Mouse (Mus musculus) heart, embryonic 16.5 days (tissue): Measurements from ENCODE around the gene Zfp644. TPM values are rescaled to one million over a fixed set of nuclear protein-coding genes. Genes with fewer than 3 reads are reported as not detected.

Source experiments
- ATAC-seq: fragments of 200-750 bp; cut with Nextera tagmentation; replicated peaks from 2 replicates; pipeline ENCODE4 v1.8.0; 2017; ENCODE audit warnings: moderate number of reproducible peaks; ENCODE audit not compliant: insufficient read depth, low FRiP score; ENCODE audit errors: extremely low read depth
- H3K27ac ChIP-seq: fragments of 300-500 bp; sonication (generic); 2 replicates; pipeline ENCODE4 v1.5.1; 2014; ENCODE audit warnings: mild to moderate bottlenecking, low read length, control low read depth, moderate library complexity
- H3K27me3 ChIP-seq: fragments of 300-500 bp; sonication (generic); 2 replicates; pipeline ENCODE4 v1.6.1; 2014; ENCODE audit warnings: low read length, mixed read lengths; ENCODE audit not compliant: control insufficient read depth, insufficient read depth
- H3K36me3 ChIP-seq: fragments of 300-500 bp; sonication (generic); 2 replicates; pipeline ENCODE4 v1.6.1; 2014; ENCODE audit not compliant: control insufficient read depth, insufficient read depth
- H3K4me1 ChIP-seq: fragments of 300-500 bp; sonication (generic); 2 replicates; pipeline ENCODE4 v1.6.1; 2014; ENCODE audit warnings: low read length, mixed read lengths; ENCODE audit not compliant: control insufficient read depth, insufficient read depth
- H3K4me2 ChIP-seq: fragments of 300-500 bp; sonication (generic); 2 replicates; pipeline ENCODE4 v1.6.1; 2014; ENCODE audit warnings: low read depth, mild to moderate bottlenecking, control low read depth, low read length
- H3K4me3 ChIP-seq: fragments of 300-500 bp; sonication (generic); 2 replicates; pipeline ENCODE4 v1.5.1; 2014; ENCODE audit warnings: mild to moderate bottlenecking, control low read depth, low read length
- H3K9ac ChIP-seq: fragments of 300-500 bp; sonication (generic); 2 replicates; pipeline ENCODE4 v1.6.1; 2014; ENCODE audit warnings: low read length, control low read depth
- H3K9me3 ChIP-seq: fragments of 300-500 bp; sonication (generic); replicated peaks from 2 replicates; pipeline ENCODE4 v1.6.1; 2016; ENCODE audit warnings: low read length; ENCODE audit not compliant: control insufficient read depth
- WGBS: fragments of 180-500 bp; shearing (Covaris S2); extraction: QIAGEN DNeasy Blood & Tissue Kit; methylation state at CpG from one replicate; pipeline ENCODE4 v1.1.7; 2014; 5-methylcytosine and 5-hydroxymethylcytosine counted together
- polyA plus RNA-seq: library from polyadenylated mRNA; unstranded; fragments of >200 nt; fragmentation: Nextera tagmentation; extraction: Ambion mirVana; gene quantifications from 2 replicates; pipeline ENCODE4 v1.2.1, GENCODE M21; 2015

Gene Zfp644
- polyA plus RNA-seq, 1 experiment from 2014 or later, result 35.8 TPM

DNA sequence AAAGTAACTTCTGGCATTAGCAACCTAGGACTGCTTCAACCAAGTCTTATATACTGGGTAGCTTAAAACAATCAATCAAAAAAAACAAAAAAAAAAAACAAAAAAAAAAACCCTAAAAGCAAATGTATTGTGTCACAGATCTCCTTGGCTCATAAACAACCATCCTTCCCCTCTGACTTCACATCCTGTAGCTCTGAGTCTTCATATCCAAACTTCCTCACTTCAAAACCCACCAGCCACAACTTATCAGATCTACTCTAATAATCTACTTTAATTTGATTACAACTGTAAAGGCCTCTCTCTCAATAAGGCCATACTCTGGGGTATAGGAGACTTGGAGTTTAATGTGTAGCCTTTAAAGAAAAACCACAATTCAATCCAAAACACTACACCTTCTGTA, 47.1 kb downstream of the Zfp644 start:
- H3K9ac ChIP-seq, result no peak overlapping the region
- ATAC-seq, result no peak
- H3K4me3 ChIP-seq, result no peak overlapping the region
- H3K4me2 ChIP-seq, result no peak overlapping the region
- H3K36me3 ChIP-seq, result peaks cover 4% of the 10 kb centered on the region; the same call in 1 of the 2 replicates
- no peaks in the 10 kb centered on the region for H3K27me3 ChIP-seq
- H3K27ac ChIP-seq, result no peak overlapping the region
- H3K9me3 ChIP-seq, result 0 out of 2 replicates have a peak, but pooled peaks cover 2% of the 10 kb centered on the region
- H3K4me1 ChIP-seq, result no peaks in the 10 kb centered on the region

DNA sequence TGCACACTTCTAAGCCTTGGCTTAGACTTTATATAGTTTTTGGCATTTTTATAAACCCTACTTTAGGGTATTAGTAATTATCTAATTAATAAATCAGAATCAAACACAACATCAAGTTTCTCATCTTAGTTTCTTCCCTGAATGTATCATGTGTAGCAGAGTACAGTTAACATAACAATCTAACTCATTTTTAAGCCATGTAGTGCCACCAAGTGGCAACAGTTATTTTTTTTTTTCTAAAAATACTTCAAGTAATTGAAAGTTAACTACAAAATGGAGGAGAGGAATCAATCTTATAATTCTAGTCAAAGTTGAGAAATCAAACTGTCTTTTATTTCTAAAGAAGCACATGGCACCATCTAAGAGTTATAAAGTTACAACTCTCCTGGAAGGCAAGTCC, 47.6 kb downstream of the Zfp644 start:
- Histone ChIP-seq H3K27me3 (no peaks in the 10 kb centered on the region), H3K9ac (no peak overlapping the region), H3K4me2 (no peak overlapping the region), H3K27ac (no peak overlapping the region), H3K4me3 (no peak overlapping the region), H3K36me3 (no peaks in the 10 kb centered on the region), H3K4me1 (no peaks in the 10 kb centered on the region), H3K9me3 (no peaks in the 10 kb centered on the region)
- no peak for ATAC-seq

DNA sequence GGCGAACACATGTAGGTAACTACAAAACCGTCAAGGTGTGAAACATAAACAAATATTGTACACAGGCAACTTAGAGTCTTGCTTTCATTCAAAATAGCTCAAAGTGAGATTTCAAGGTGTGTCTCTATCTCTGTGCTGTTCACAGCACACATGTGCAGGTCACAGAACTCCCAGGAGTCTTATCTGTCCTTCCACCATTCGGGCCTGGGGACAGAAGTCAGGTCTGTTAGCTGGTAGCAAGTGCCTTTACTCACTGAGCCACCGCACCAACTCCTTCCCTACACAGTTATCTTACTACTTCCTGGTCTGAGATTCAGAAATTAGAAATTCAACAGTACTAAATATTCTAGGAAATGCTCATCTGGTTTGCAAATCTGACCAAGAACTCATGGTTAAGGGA, 53.7 kb downstream of the Zfp644 start:
- H3K36me3 ChIP-seq, result no peaks in the 10 kb centered on the region
- no peaks in the 10 kb centered on the region for H3K9me3 ChIP-seq
- H3K4me3 ChIP-seq, result no peak overlapping the region
- H3K9ac ChIP-seq, result no peak overlapping the region
- ATAC-seq, result no peak
- no peaks in the 10 kb centered on the region for H3K27me3 ChIP-seq
- 84% methylated on average over 4 of the region's 4 CpGs for WGBS
- H3K4me2 ChIP-seq, result no peak overlapping the region
- H3K4me1 ChIP-seq, result peaks cover 2% of the 10 kb centered on the region
- H3K27ac ChIP-seq, result no peak overlapping the region

DNA sequence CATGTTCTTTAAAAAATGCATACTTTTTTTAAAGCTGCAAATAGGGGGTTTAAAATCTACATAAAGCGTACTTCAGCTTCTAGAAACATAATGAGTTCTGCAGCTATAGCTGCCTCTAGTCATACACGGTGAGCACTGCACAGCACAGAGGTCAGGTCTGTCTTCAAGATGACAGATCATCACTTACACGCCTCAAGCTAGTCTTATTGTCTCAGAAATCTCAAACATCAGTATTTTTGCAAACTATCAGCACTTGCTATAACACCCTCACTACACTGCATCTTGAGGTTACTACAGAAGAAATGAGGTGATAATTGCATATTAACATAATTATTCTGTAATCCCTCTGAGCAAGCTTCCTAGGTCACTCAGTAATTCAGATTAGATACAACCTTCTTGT, 55.2 kb downstream of the Zfp644 start:
- Histone ChIP-seq H3K36me3 (peaks cover 12% of the 10 kb centered on the region), H3K4me3 (no peak overlapping the region), H3K9ac (no peak overlapping the region), H3K27me3 (no peaks in the 10 kb centered on the region), H3K4me2 (no peak overlapping the region), H3K9me3 (no peaks in the 10 kb centered on the region), H3K27ac (no peak overlapping the region), H3K4me1 (peaks cover 2% of the 10 kb centered on the region)
- no peak for ATAC-seq
- 80% methylated on average over 3 of the region's 3 CpGs for WGBS

DNA sequence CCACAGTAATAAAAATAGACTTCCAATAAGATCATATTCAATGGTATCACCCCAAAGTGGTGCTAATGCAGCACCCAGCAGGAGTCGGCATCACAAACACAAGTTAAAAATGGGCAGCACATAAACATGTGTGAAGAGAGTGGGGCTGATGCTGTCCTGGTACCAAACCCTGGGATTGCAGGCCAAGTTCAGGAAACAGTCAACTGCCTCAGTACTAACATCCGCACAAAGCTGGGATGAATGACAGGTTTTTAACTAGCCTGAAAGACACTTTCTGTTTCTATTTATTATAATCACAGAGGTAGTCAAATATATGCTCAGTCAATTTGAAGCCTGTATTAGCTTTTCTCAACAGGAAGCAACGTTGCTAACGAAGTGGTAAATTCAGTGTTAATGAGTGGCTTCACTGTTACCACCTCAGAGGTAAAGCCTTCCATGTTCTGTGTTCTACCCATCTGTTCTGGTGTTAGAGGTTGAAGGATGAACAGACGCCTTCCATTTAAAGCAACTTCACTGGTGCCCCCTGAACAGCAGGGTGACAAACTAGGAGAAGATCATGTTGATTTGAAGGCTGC, 56.8 kb downstream of the Zfp644 start:
- Histone ChIP-seq H3K27me3 (no peaks in the 10 kb centered on the region), H3K4me2 (no peak overlapping the region), H3K9ac (no peak overlapping the region), H3K4me3 (no peak overlapping the region), H3K4me1 (peaks cover 2% of the 10 kb centered on the region), H3K9me3 (no peaks in the 10 kb centered on the region), H3K36me3 (peaks cover 27% of the 10 kb centered on the region), H3K27ac (no peak overlapping the region)
- ATAC-seq, result no peak
- WGBS, result 72% methylated on average over 5 of the region's 5 CpGs

DNA sequence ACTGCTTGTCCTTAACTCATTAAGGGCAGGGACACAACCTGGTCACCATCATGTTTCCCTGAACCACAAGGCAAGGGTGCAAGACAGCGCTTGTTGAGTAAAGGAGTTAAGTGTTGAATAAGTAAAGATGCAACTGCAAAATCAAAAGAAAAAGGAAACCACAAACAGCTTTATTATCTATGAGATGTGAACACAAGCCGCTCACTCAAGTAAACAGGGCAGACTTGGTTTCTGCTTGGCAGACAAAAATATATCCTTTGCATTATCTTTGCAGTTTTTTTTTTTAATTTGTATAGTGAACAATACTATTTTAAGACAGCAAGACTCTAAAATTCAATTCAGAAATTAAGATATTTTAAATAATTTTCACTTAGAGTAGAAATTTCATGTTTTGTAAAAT, 57.5 kb downstream of the Zfp644 start:
- Histone ChIP-seq H3K36me3 (peaks cover 30% of the 10 kb centered on the region), H3K4me3 (no peak overlapping the region), H3K9me3 (no peaks in the 10 kb centered on the region), H3K4me2 (no peak overlapping the region), H3K27me3 (no peaks in the 10 kb centered on the region), H3K27ac (no peak overlapping the region), H3K4me1 (peaks cover 2% of the 10 kb centered on the region), H3K9ac (no peak overlapping the region)
- WGBS, result 89% methylated on average over 2 of the region's 2 CpGs
- ATAC-seq, result no peak

DNA sequence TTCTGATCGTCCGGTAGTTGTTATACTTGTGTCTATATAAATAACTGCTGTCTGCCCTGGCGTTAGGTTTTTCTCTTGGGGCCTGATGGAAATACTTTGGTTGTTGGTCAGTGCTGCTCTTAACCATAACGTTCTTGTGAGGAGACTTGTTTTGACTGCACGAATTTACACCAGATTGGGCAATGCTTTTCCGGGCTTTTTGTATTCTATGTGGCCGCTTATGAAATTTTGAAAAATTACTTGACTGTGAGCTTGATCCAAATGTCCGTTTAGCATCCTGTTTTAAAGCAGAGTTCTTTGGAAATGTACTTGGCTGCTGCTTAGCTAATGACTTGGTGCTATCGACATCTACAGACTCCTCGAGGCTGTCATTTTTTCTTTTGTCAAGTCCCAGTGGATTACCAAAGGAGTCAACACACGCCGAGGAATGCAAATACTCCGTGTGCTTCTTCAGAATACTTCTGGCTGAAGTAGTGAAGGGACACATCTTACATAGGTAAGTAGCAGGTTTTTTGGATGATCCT, 60.6 kb downstream of the Zfp644 start:
- Histone ChIP-seq H3K36me3 (peaks cover 34% of the 10 kb centered on the region), H3K27ac (no peak overlapping the region), H3K9me3 (no peaks in the 10 kb centered on the region), H3K9ac (no peak overlapping the region), H3K4me2 (no peak overlapping the region), H3K4me3 (no peak overlapping the region), H3K4me1 (peaks cover 3% of the 10 kb centered on the region), H3K27me3 (no peaks in the 10 kb centered on the region)
- 77% methylated on average over 13 of the region's 13 CpGs for WGBS
- no peak for ATAC-seq

DNA sequence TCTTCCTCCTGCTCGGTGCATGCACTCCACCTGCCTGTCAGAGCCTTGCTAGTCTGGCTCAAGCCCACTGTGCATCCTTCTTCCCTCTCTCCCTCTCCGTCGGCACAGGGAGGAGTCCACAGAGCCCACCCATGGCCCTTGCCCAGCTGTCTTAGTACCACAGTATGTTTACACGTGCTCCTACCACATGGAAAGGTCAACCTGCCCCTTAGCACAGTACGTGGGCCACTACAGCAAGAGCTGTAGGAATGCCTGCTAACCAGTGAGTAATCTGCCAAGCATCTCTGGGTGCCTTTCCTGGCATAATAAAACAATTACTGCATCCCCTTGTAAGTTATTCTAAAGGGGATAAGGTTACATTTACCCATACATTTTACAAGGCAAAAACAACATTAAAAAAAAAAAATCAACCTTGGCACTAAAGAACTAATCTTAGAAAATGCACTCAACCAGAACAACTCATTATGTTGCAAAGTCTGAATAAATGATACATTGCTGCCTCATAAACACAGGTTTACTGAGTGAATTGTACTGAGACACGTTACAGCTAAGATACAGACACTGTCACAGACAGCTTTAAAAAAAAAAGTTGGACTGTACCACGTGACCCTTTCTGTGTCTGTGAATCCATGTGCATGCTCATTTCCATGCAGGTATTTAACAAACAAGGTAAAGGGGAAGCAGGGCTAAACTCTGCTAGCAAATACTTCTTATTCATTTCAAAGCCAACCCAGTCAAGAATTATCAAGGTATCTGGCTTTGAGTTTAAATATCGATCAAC, 68.5 kb downstream of the Zfp644 start:
- WGBS, result 66% methylated on average over 8 of the region's 8 CpGs
- Histone ChIP-seq H3K27ac (no peak overlapping the region), H3K4me1 (peaks cover 10% of the 10 kb centered on the region; the same call in 1 of the 2 replicates), H3K36me3 (0 out of 2 replicates have a peak, but pooled peaks cover 2% of the 10 kb centered on the region), H3K9me3 (no peaks in the 10 kb centered on the region), H3K9ac (no peak overlapping the region), H3K4me2 (no peak overlapping the region), H3K27me3 (no peaks in the 10 kb centered on the region), H3K4me3 (no peak overlapping the region)
- ATAC-seq, result no peak

DNA sequence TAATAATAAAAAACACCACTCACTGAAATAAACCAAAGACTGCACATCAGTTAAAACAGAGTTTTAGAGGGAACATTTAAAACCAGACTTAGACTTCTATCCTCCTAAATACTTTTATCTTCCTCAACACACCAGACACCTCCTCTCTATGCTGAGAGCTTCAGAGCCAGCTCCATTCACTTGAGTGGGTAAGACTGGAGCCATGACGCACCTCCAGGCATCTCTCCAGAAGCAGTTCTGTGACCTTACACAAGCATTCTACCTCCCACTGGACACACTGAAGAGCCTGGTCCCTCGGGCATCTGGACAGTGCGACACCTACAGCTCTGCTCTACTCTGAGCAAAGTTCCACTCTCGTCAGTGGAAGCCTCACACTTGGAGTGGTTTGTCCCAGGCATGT, 73.8 kb downstream of the Zfp644 start:
- ATAC-seq, result no peak
- no peak overlapping the region for H3K4me2 ChIP-seq
- 72% methylated on average over 4 of the region's 4 CpGs for WGBS
- H3K4me1 ChIP-seq, result 0 out of 2 replicates have a peak, but pooled peaks cover 6% of the 10 kb centered on the region
- H3K9ac ChIP-seq, result no peak overlapping the region
- H3K4me3 ChIP-seq, result no peak overlapping the region
- peaks cover 6% of the 10 kb centered on the region for H3K36me3 ChIP-seq
- no peaks in the 10 kb centered on the region for H3K27me3 ChIP-seq
- H3K9me3 ChIP-seq, result no peaks in the 10 kb centered on the region
- no peak overlapping the region for H3K27ac ChIP-seq
